Mouse (Mus musculus) gonadal fat pad, adult 2 months (tissue): ENCODE measurements at regions not wholly inside any gene's neighbourhood (a gene's known extent, or its start where the extent isn't known, plus 50 kb on each side); places are given as distances from the start of the nearest gene placed in this dataset.

Experiments
- DNase-seq: peaks from one replicate; pipeline ENCODE4 v3.0.0-alpha.2; 2012; ENCODE audit warnings: low read depth

- DNase-seq, result no peak
Observed at GRCm38 (mm10) chr10:117527979-117528378, 101.3 kb upstream of the Cpm start.

GRCm38 (mm10) chr10:117527243-117527642 lies 102.1 kb upstream of the Cpm start:
- no peak for DNase-seq

- no peak for DNase-seq
Observed at GRCm38 (mm10) chr10:117526834-117527188, 102.5 kb upstream of the Cpm start.

DNA sequence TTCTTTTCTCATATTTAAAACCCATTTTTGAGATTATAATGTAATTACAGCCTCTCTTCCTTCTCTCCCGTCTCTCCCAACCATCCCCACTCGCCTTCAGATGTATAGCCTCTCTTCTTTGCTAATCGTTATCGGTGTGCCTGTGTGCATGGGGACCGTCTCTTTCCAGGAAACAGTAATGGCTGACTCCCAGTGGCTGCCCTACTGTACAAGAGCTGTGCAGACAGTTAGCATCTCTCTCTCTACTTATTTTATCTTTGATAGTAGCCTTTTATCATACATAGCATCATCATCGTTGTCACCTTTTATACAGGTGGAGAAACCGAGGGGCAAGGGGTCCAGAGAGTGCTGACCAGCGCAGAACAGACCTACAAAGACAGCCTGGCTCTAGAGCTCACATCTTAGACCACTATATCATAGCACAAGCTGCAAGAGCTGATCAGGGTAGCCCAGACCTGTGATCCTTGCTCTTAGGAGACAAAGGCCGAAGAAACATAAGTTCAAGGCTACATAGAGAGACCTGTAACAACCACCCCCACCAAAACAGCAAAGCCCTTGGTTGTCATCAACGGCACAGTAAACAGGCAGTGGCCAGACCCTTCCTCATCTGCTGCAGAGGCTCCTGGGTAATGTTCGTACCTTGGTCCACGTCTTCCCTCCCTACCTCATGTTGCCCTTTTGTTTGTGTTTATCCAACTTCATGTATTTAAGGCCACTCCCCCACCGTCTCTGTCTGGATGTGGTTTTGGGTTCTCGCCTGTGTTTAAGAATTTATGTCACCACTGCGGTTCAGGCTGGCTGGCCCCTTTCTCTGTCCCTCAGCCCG lies 103.1 kb upstream of the Cpm start:
- DNase-seq, result no peak

- DNase-seq, result no peak
Observed at GRCm38 (mm10) chr10:117525608-117526007, 103.7 kb upstream of the Cpm start.

DNA sequence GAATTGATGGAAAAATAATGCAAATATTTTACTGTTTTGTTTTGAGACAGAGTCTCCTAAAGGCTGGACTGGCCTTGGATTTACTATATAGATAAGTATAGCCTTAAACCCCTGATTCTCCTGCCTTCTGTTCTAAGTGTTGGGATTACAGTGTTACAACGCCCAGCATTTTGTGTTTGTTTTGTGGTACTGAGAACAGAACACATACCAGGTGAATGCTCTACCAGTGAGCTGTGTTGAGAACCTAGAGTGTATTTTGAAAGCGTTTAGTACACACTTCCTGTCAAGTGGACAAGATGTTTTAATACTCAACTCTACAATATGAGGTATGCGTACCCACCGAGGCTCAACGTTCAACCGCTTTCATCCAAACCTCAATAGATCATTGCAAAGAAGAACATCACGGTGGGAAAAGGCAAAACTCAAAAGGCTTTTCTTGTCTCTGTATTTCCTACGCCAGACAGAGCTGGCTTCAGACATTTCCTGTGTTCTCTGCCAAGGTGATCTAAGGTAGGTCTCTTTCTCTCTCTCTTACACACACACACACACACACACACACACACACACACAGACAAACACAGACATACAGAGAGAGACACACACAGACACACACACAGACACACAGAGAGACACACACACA lies 104.3 kb upstream of the Cpm start:
- DNase-seq, result no peak

DNA sequence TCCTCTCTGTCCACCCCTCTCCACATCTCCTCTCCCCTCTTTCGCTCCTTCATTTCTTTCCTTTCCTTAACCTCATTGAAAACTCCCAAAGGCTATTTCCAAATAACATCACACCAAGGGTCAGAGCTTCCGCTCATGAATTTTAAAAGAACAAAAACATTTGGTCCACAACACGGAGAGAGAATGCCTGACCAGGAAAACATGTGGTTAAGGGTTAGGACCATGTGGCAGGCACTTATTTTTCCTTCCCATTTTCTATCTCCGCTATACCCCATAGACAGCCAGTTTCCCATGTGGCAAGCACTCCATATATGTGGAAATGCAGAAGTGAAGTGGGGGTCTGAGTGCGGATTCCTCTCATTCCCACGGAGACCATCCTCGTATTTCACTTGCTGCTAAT lies 105.2 kb upstream of the Cpm start:
- DNase-seq, result no peak

GRCm38 (mm10) chr10:117522906-117523829 lies 106.1 kb upstream of the Cpm start:
- DNase-seq, result no peak

DNA sequence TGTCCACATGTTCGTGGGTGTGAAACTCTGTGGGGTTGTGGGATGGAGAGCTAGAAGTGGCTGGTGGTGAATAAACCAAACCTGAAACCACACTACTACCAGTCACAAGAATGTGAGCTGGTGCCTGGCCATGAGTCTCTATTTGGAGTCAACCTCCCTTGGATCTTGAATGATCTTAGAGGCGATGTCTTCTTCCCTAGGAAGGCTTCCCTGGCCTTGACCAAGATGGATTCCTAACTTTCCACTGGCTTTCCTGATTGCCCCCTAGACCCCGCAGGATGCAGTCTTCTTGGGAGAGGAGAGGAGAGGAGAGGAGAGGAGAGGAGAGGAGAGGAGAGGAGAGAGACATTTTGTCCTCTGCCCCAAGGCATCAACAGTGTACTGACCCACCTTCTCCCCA lies 106.9 kb upstream of the Cpm start:
- no peak for DNase-seq

- no peak for DNase-seq
Observed at GRCm38 (mm10) chr10:117521315-117522270, 107.7 kb upstream of the Cpm start.

- no peak for DNase-seq
Observed at GRCm38 (mm10) chr10:117520536-117521314, 108.6 kb upstream of the Cpm start.

GRCm38 (mm10) chr10:117519670-117520535 lies 109.4 kb upstream of the Cpm start:
- DNase-seq, result no peak

- no peak for DNase-seq
Observed at GRCm38 (mm10) chr10:117518793-117519669, 110.3 kb upstream of the Cpm start.

GRCm38 (mm10) chr10:117517800-117518770 lies 111.2 kb upstream of the Cpm start:
- no peak for DNase-seq

DNA sequence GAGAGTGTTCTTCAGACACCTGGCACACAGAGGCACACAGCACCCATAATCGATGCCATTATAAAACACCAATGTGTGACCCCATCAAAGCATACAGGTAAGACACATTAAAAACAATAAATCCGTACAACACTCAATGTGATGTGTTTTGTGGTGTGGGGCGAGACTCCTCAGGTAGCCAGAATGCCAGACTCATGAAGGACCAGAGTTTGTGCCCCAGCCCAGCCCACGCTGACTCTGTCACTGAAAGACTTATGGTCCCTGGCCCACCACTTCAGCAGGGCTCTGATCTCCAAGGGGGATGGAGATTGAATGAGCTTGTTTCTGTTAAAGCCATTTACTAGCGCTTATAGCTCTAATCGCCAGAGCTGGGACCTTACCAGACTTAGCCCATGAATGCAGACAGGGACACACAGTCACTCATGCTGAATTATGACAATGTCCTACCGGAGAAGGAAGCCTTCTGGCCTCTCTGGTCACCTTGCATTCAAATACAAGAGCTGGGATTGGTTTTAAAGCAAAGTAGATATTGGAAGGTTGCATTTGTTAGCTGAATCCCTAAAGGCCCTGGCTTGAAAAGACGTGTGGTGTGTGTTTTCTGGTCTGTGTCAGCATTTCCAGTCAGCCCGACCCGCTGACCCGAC lies 112.1 kb upstream of the Cpm start:
- no peak for DNase-seq

- DNase-seq, result no peak
Observed at GRCm38 (mm10) chr10:117516510-117516909, 112.8 kb upstream of the Cpm start.
